Mouse (Mus musculus): Measurements from ENCODE around the gene Gm10295.

GRCm38 (mm10) chr7:71398389-71398788 lies 47.1 kb upstream of the Gm10295 start:
- TF ChIP-seq EP300 (IDR thresholded peaks at IDR 0.05; ENCODE audit: low read depth): no peak
- TF ChIP-seq CTCF (IDR thresholded peaks at IDR 0.05; ENCODE audit: low read depth): no peak
